Mouse (Mus musculus) Patski (cell line): ENCODE data around the gene Phlda2. TPM values are rescaled to one million over a fixed set of nuclear protein-coding genes. Genes with fewer than 3 reads are reported as not detected.
A peak's percentile ranks its signal among the peaks of the same experiment; 100 is the strongest.
"Not testable (repeated sequence)": the region's sequence is repeated elsewhere in the genome, so short reads cannot be mapped to it uniquely, and the experiment has no call there.

Experiments
- ATAC-seq: fragments of 100-300 bp; one replicate; pipeline ENCODE4 v1.8.0; 2021
- CTCF ChIA-PET: fragments of 350-600 bp; sonication (Branson Sonifier 250); formaldehyde crosslinking; loops from one replicate; lab custom pipeline; 2022; ENCODE audit warnings: inconsistent platforms; lab: Charles Lee
- POLR2A ChIA-PET: fragments of 350-600 bp; sonication (Branson Sonifier 250); formaldehyde crosslinking; loops from one replicate; lab custom pipeline; 2022; ENCODE audit warnings: antibody characterized with exemption, inconsistent platforms; lab: Charles Lee
- DNase-seq: peaks from one replicate; pipeline ENCODE4 v3.0.0-alpha.2; 2011; ENCODE audit warnings: low read depth, low spot score
- H3K27me3 ChIP-seq: fragments of 371-371 bp; one replicate; pipeline ENCODE4 v1.5.1; 2021
- CTCF ChIP-seq: fragments of 100-300 bp; IDR thresholded peaks from one replicate; pipeline ENCODE4 v1.5.1; 2021
- in situ Hi-C: fragments of 300-500 bp; cut with MboI; formaldehyde crosslinking; loops from 3 replicates; pipeline ENCODE4 v1.11.1; 2018; ENCODE audit warnings: low pct_unique_long_range_greater_than_20kb, mixed read lengths
- polyA plus RNA-seq: library from polyadenylated mRNA; unstranded; gene quantifications from one replicate; pipeline ENCODE4 v1.2.3, GENCODE M21; 2021

Phlda2 gene
- polyA plus RNA-seq = not detected

DNA sequence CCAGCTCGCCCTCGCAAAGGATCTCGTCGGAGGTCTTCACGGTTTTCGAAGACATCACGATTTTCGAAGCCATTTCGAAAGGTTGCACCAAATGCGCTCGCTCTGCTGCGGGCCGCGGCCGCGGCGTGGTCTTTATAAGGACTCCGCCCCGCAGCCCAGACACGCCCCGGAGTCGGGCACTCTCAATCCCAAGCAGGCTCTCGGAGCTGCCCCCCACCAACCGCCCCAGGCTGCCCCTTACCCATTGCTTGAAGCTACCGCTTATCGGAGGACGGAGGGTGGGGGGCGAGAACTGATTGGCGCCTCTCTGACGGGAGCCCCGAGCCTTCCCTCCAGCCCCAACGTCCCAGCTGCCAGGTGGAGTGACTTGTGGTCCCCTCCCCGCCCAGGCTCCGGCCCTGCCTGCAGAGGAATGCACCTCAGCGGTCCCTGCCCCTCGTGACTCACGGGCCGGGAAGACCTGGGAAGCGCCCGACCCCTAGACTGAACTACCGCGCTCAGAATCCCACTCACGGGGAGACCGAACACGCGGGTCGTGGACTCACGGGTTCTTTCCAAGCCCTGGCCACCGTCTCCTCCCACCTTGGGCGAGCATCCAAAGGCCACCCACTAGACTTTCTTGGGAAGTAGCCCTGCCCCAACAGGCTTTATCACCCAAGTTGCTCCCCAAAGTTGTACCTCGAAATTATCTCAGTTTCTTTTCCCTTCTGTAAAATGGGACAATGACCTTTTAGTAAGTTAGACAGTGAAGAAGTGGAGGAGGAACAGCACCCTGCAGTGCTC is at the start of gene Phlda2:
Phlda2 (minus strand) TSS at position 733 of the 783 bp plus-strand sequence.
- POLR2A ChIA-PET = interaction anchor here (0.6 kb wide), 1 partner anchor 126 kb away, joined by 7 read pairs; no protein-coding TSS in a partner anchor
- no peak for TF ChIP-seq CTCF
- H3K27me3 ChIP-seq = peaks cover 11% of the 10 kb centered on the region
- DNase-seq = no peak
- ATAC-seq = peak; percentile 13
- in situ Hi-C loops = no loop called here
- CTCF ChIA-PET = interaction anchor here (1.1 kb wide), 1 partner anchor 10 kb away, joined by 3 read pairs; no protein-coding TSS in a partner anchor

DNA sequence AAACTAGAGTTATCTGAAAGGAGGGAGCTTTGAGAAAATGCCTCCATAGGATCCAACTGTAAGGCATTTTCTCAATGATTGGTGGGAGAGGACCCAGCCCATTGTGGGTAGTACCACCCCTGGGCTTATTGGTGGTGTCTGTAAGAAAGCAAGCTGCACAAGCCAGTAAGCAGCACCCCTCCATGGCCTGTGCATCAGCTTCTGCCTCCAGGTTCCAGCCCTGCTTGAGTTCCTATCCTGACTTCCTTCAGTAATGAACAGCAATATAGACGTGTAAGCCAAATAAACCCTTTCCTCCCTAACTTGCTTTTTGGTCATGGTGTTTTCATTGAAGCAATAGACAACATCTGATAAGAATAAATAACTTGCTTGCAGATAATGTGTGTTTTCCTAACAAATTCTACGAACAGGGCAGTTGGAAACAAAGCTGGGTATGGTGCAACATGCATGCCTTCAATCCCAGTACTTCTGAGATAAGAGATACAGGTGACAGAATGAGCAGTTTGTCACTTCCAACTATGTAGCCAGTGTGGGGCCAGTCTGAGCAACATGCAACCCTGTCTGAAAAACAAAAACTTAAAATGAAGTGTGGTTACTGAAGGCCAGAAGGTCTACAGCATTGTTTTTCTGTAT is 46.8 kb upstream of the Phlda2 start:
- ATAC-seq = no peak

DNA sequence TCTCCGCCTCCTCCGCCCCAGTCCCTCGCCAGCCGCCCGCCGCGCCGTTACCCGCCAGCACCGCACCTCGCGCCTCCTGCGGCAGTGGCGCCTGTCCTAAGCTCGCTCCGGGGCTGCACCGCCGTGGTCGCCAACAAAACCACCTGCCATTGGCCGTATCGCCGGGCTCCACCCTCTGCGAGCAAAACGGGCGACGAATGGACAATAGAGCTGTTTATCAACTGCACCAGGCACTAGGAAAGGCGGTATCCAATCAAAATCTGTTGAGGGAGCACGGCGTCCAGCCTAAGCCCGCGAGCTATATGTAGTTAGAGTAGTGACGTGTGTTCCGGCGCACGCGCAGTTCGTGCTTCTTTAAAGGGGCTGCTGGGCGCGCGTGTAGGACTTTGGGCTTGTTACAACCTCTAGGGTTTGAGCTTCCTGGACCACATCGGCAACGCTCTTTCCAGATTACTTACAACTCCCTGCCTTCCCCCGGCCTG is 46.1 kb upstream of the Phlda2 start, which contains the start of gene Nap1l4:
Nap1l4 (minus strand) TSS at position 131 of the 482 bp plus-strand sequence.
- no peak for TF ChIP-seq CTCF
- ChIA-PET POLR2A (interaction anchor here (0.9 to 1.1 kb wide), 2 partner anchors 14 to 15 kb away, joined by 3 to 4 read pairs; no protein-coding TSS in a partner anchor), CTCF (no interaction called here)
- ATAC-seq = peak; percentile 97
- no peaks in the 10 kb centered on the region for H3K27me3 ChIP-seq
- in situ Hi-C loops = no loop called here
- peak; percentile 97 for DNase-seq

More for the DNA sequence above, 46.8 kb upstream of the Phlda2 start:
- POLR2A ChIA-PET = interaction anchor here (1.1 kb wide), 1 partner anchor 15 kb away, joined by 3 read pairs; no protein-coding TSS in a partner anchor
- no peak for TF ChIP-seq CTCF
- CTCF ChIA-PET = interaction anchor here (1.9 kb wide), 1 partner anchor 15 kb away, joined by 4 read pairs; no protein-coding TSS in a partner anchor
- no peak for DNase-seq
- no peaks in the 10 kb centered on the region for H3K27me3 ChIP-seq
- in situ Hi-C loops = no loop called here

DNA sequence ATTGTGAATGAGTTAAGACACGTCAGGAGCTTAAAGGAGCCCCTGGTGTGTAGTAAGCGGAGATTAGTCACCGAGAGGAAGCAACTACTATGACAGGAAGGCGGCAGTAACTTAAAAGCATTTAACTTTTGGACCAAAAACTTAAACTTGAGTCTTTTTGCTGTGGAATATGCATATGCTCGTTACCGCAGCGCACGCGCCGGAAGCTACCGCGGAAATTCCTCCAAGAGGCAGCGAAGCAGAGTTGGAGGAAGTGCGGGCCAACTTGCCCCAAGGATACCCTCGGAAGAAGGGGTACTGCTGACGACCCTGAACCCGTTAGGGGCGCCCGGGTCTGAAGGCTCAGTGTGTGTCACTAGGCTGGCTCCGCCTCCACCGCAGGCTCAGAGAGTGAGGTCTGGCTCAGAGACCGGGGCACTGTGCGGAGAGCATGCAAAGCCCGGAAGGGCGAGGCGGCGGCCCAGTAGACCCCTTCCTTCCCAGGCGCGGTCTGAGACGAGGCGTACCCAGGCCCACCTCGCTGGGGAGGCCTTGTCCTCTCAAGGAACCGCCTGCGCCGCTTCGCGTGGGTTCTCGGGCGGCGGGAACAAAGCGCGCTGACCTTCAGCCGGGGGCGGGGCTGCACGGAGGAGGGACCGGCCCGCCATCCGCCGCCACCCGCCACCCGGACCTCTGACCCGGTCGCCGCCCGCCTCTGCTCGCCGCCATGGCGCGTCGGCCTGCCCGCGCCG is 45.4 kb upstream of the Phlda2 start:
- DNase-seq (no peak), ATAC-seq (peak; percentile 75)
- CTCF ChIA-PET = no interaction called here
- in situ Hi-C loops = no loop called here
- TF ChIP-seq CTCF = no peak
- POLR2A ChIA-PET = interaction anchor here (0.9 to 1.0 kb wide), 2 partner anchors 14 to 34 kb away, joined by 3 to 4 read pairs; no protein-coding TSS in a partner anchor
- no peaks in the 10 kb centered on the region for H3K27me3 ChIP-seq

DNA sequence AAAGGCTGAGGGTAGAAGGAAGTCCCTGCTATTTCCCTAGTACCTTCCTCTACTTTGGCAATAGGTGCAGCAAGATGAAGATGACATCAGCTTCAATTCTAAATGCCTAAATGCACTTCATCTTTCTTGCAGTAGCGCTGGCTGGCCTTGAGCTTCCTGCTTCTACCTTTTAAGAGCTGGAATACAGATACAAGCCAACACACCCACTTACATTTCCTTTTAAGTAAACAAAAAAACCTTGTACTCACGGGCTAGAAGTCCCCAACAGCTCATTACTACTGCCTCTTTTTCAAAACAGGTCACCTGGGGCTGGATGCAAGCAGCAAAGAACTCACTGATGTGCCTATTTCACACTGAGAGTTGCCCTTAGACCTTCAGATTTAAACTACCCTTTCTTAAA is 43.6 kb upstream of the Phlda2 start:
- ATAC-seq (no peak), DNase-seq (no peak)
- in situ Hi-C loops = no loop called here
- ChIA-PET POLR2A (no interaction called here), CTCF (no interaction called here)
- TF ChIP-seq CTCF = no peak
- H3K27me3 ChIP-seq = no peaks in the 10 kb centered on the region

DNA sequence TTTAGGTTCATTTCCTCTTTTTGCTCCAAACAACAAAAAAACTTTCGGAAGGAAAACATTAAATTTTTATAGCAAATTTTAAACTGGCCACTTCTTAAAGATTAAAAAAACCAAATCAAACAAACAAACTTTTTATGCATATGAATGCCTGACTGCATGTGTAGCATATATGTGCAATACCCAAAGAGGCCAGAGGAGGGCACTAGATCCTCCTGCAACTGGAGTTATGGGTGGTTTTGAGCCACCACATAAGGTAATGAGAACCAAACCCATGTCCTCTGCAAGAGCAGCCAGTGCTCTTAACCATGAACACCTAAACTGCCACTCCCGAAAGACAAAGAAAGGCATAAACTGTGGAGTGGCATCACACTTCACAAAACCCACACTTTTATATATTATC is 41.4 kb upstream of the Phlda2 start:
- TF ChIP-seq CTCF = peak; percentile 73
- POLR2A ChIA-PET = no interaction called here
- no peaks in the 10 kb centered on the region for H3K27me3 ChIP-seq
- DNase-seq = no peak
- no peak for ATAC-seq
- in situ Hi-C loops = no loop called here
- CTCF ChIA-PET = no interaction called here

DNA sequence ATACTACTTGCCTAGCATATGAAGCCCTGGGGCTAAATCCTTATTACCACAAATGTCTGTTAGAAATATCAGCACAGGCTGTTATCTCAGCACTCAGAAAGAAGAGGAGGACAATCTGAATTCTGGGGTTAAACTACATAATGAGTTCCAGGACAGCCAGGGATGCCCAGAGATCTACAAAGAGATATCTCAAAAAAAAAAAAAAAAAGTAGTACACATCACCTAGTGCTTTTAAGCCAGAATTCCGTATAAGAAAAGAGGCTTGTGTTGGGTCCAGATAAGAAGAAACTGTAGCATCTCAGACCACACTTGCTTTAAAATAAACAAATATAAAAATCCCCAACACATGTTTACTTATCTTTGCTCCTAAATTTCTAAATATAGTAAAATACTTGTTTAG is 35.7 kb upstream of the Phlda2 start:
- no peak for TF ChIP-seq CTCF
- ChIA-PET POLR2A (no interaction called here), CTCF (no interaction called here)
- in situ Hi-C loops = no loop called here
- DNase-seq = no peak
- no peak for ATAC-seq
- H3K27me3 ChIP-seq = no peaks in the 10 kb centered on the region

DNA sequence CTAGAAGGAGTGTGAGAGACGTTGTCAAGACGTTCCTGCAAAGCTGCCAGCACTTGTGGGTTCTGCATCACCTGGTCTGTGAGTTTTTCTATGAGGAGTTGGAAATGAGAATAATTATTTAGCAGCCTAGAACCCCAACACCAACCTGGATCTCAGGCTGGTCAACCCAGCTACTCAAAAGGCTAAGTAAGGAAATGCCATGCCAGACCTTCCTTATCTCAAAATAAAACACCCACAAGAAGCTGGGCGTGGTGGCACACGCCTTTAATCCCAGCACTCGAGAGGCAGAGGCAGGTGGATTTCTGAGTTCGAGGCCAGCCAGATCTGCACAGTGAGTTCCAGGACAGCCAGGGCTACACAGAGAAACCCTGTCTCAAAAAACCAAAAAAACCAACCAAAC is 35.3 kb upstream of the Phlda2 start:
- H3K27me3 ChIP-seq, ATAC-seq, in situ Hi-C loops, DNase-seq, CTCF ChIA-PET: not testable (repeated sequence)
- POLR2A ChIA-PET = interaction anchor here (0.6 kb wide), 1 partner anchor 458 kb away, joined by 3 read pairs; no protein-coding TSS in a partner anchor

DNA sequence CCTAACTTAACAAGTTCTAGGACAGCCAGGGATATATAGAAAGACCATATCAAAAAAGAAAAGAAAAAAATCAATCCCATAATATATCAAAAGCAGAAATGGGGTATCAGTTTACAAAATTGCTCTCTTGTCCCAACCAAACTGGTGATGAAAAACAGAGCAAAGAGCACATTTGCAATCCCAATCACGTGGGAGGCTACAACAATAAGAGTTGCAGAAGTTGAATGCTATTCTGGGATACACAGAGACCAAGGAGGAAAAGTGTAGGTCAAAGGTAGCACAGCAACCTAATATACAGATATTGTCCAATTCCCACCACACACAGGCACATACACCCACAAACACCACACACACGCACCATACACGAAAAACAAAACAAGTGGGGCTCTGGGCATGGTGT is 33.3 kb upstream of the Phlda2 start:
- no peaks in the 10 kb centered on the region for H3K27me3 ChIP-seq
- no peak for ATAC-seq
- POLR2A ChIA-PET = no interaction called here
- CTCF ChIA-PET = interaction anchor here (0.9 to 1.1 kb wide), 2 partner anchors 30 to 59 kb away, joined by 3 read pairs; no protein-coding TSS in a partner anchor
- no peak for DNase-seq
- TF ChIP-seq CTCF = no peak
- in situ Hi-C loops = no loop called here

DNA sequence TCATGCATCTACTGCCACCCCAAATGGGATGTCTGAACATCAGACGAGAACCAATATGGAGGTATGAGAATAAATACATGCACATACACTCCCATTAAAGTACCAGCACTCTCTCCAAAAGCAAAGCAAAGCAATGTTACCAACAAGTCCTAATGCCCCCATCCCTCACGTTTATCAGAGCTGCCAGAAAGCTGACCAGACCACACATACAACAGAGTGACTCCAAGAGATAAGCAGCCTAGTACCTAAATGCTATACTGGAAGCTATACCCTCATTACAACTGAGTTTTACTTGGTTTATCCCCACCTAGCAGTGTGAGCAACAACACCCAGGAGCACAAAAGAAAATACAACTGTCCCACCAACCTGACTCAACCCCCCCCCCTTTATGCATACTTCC is 30.3 kb upstream of the Phlda2 start:
- no peak for TF ChIP-seq CTCF
- CTCF ChIA-PET = interaction anchor here (1.2 kb wide), 1 partner anchor 10 kb away, joined by 5 read pairs; no protein-coding TSS in a partner anchor

More for the DNA sequence above, 30.3 kb upstream of the Phlda2 start:
- in situ Hi-C loops = no loop called here
- DNase-seq (no peak), ATAC-seq (no peak)
- no peaks in the 10 kb centered on the region for H3K27me3 ChIP-seq
- POLR2A ChIA-PET = no interaction called here
